Mouse (Mus musculus): Measurements from ENCODE around the gene Fam20a.

- no peak for TF ChIP-seq CTCF (IDR thresholded peaks at IDR 0.05)
- no peak for TF ChIP-seq POLR2A (IDR thresholded peaks at IDR 0.05; ENCODE audit: insufficient read depth, low read depth, low read length)
Observed at GRCm38 (mm10) chr11:109653201-109653600, 68.9 kb downstream of the Fam20a start.
